Mouse (Mus musculus) liver, adult 2 months (tissue): ENCODE measurements around the gene Klri2.

ENCODE experiments used
- CTCF ChIP-seq: fragments of 200-500 bp; IDR thresholded peaks from 2 replicates; pipeline ENCODE4 v1.5.1; 2011; ENCODE audit warnings: low read depth, low read length, control low read depth
- POLR2A ChIP-seq: fragments of 200-500 bp; IDR thresholded peaks from 2 replicates; pipeline ENCODE4 v1.6.1; 2011; ENCODE audit warnings: low read length, control low read depth; ENCODE audit not compliant: insufficient read depth; ENCODE audit errors: extremely low read depth

DNA sequence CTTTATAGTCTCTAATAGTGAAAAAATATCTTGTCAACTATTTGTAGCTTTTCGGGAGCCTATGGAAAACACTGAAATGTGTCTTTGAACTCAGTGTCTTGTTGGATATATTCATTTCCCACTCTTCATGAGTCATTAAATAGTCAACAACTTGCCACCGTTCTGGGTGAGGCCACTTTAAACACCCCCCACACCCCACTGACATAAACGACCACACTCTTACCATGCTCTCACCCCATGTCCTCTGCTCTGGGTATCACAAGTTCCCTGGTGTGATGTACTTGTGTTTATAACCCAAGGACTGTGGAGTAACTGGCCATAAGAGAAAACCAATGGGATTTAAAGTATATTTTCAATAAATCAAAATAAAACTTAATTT is 7.4 kb upstream of the Klri2 start:
- TF ChIP-seq POLR2A (no peak), CTCF (no peak)
